Mouse (Mus musculus) bone marrow, adult 2 months (tissue): ENCODE measurements around the gene Gm10985.

Source experiments
- CTCF ChIP-seq: fragments of 200-500 bp; IDR thresholded peaks from 2 replicates; pipeline ENCODE4 v1.5.1; 2011; ENCODE audit warnings: low read length, control low read depth; ENCODE audit not compliant: control insufficient read depth, insufficient read depth
- POLR2A ChIP-seq: fragments of 200-500 bp; IDR thresholded peaks from 2 replicates; pipeline ENCODE4 v1.6.1; 2011; ENCODE audit warnings: low read depth, mild to moderate bottlenecking, control low read depth, low read length, borderline replicate concordance; ENCODE audit not compliant: control insufficient read depth

DNA sequence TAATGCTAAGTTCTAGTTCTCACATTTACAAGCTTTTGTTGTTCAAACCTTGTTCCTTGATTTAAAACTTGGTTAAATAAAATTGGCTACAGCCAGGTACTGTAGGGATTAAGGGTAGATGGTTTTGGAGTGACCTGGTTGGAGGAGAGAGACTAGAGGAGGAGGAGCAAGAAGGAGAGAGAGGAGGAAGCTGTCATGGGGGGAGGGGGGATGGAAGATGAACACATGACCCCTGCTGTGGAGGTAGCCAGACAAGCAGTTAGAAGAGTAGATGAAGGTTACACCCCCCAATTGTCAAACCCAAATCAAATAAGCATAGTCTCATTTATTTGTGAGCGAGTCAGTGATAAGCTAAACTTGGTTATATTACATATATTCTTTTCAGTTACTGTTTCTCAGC, 26.7 kb downstream of the Gm10985 start:
- TF ChIP-seq POLR2A (no peak), CTCF (no peak)
